Mouse (Mus musculus) forebrain, embryonic 14.5 days (tissue): ENCODE measurements around the gene Serhl. TPM values are rescaled to one million over a fixed set of nuclear protein-coding genes. Genes with fewer than 3 reads are reported as not detected.
"Not testable (repeated sequence)": the region's sequence is repeated elsewhere in the genome, so short reads cannot be mapped to it uniquely, and the experiment has no call there.

Source experiments
- ATAC-seq: fragments of 200-750 bp; cut with Nextera tagmentation; 2 replicates; pipeline ENCODE4 v1.8.0; 2017; ENCODE audit warnings: mild to moderate bottlenecking, moderate library complexity
- DNase-seq: peaks from one replicate; pipeline ENCODE4 v3.0.0-alpha.2; 2015; ENCODE audit warnings: low spot score
- H3K27ac ChIP-seq: fragments of 300-500 bp; sonication (generic); 2 replicates; pipeline ENCODE4 v1.5.1; 2014; ENCODE audit warnings: low read depth, mild to moderate bottlenecking, control low read depth, low read length, moderate library complexity
- H3K27me3 ChIP-seq: fragments of 300-500 bp; sonication (generic); replicated peaks from 2 replicates; pipeline ENCODE4 v1.6.1; 2014; ENCODE audit warnings: low read length, control low read depth, mixed read lengths; ENCODE audit not compliant: control insufficient read depth, insufficient read depth
- H3K36me3 ChIP-seq: fragments of 300-500 bp; sonication (generic); 2 replicates; pipeline ENCODE4 v1.6.1; 2014; ENCODE audit warnings: low read length, control low read depth; ENCODE audit not compliant: control insufficient read depth, insufficient read depth
- H3K4me1 ChIP-seq: fragments of 300-500 bp; sonication (generic); 2 replicates; pipeline ENCODE4 v1.6.1; 2014; ENCODE audit warnings: antibody characterized with exemption, low read length, control low read depth; ENCODE audit not compliant: control insufficient read depth, insufficient read depth
- H3K4me2 ChIP-seq: fragments of 300-500 bp; sonication (generic); 2 replicates; pipeline ENCODE4 v1.6.1; 2014; ENCODE audit warnings: mild to moderate bottlenecking, control low read depth, low read length
- H3K4me3 ChIP-seq: fragments of 300-500 bp; sonication (generic); 2 replicates; pipeline ENCODE4 v1.5.1; 2014; ENCODE audit warnings: low read depth, low read length, control low read depth
- H3K9ac ChIP-seq: fragments of 300-500 bp; sonication (generic); 2 replicates; pipeline ENCODE4 v1.6.1; 2014; ENCODE audit warnings: mild to moderate bottlenecking, low read length, control low read depth, moderate library complexity
- H3K9me3 ChIP-seq: fragments of 300-500 bp; sonication (generic); replicated peaks from 2 replicates; pipeline ENCODE4 v1.6.1; 2016; ENCODE audit warnings: low read length, control low read depth, mixed read lengths; ENCODE audit not compliant: control insufficient read depth
- WGBS: fragments of 180-500 bp; shearing (Covaris S2); extraction: QIAGEN DNeasy Blood & Tissue Kit; methylation state at CpG from one replicate; pipeline ENCODE4 v1.1.7; 2014; 5-methylcytosine and 5-hydroxymethylcytosine counted together
- polyA plus RNA-seq: library from polyadenylated mRNA; unstranded; fragments of >200 nt; fragmentation: Nextera tagmentation; extraction: Ambion mirVana; gene quantifications from 2 replicates; pipeline ENCODE4 v1.2.1, GENCODE M21; 2014

The Serhl gene
- 32.7 and 37.6 TPM in 2 replicates for polyA plus RNA-seq

DNA sequence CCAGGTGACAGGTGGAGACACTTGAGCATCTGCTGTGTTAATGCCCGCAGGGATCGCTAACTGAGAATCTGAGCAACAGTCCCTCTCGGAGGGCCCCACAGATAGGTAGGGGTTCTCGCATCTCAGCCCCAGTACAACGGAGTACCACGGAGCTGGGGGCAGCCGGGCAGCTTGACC is at the start of gene Serhl:
Serhl (plus strand) TSS at position 78 of the 177 bp plus-strand sequence.
- ATAC-seq, result no peak
- Histone ChIP-seq H3K36me3 (no peaks in the 10 kb centered on the region), H3K4me1 (0 out of 2 replicates have a peak, but pooled peaks cover 7% of the 10 kb centered on the region), H3K27me3 (no peaks in the 10 kb centered on the region), H3K27ac (no peak within 1 kb of the TSS), H3K4me3 (no peak within 1 kb of the TSS), H3K9ac (no peak within 1 kb of the TSS), H3K9me3 (no peaks in the 10 kb centered on the region), H3K4me2 (no peak within 1 kb of the TSS)
- WGBS, result 17% methylated on average over 7 of the region's 7 CpGs
- DNase-seq, result no peak

DNA sequence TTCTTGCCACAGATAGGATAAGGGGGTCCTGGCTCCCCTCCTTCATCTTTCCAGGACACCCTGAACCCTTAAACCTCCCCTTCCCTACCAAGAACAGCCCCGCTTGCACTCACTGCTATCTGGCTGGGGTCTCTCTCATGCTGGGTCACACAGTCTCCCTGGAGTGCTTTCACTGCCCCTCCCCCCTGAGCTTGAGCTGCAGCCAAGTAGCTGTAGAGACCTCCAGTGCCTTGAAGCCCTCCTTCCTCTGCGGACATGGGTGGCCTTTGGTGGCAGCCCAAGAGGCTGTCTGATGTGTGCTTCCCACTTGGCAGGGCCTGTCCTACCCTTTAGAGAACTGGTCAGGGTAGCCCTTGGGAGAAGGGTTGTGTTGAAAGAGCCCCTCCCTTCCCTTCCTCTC is 49.1 kb upstream of the Serhl start:
- Histone ChIP-seq H3K9ac (0 out of 2 replicates have a peak overlapping the region, but pooled peaks have one; percentile 5), H3K4me1 (peaks cover 28% of the 10 kb centered on the region), H3K4me3 (no peak overlapping the region), H3K36me3 (no peaks in the 10 kb centered on the region), H3K27me3 (no peaks in the 10 kb centered on the region), H3K27ac (peak overlapping the region; percentile 14; the same call in 1 of the 2 replicates), H3K4me2 (no peak overlapping the region), H3K9me3 (no peaks in the 10 kb centered on the region)
- DNase-seq (no peak), ATAC-seq (no peak)
- WGBS, result 37% methylated on average over 2 of the region's 2 CpGs

DNA sequence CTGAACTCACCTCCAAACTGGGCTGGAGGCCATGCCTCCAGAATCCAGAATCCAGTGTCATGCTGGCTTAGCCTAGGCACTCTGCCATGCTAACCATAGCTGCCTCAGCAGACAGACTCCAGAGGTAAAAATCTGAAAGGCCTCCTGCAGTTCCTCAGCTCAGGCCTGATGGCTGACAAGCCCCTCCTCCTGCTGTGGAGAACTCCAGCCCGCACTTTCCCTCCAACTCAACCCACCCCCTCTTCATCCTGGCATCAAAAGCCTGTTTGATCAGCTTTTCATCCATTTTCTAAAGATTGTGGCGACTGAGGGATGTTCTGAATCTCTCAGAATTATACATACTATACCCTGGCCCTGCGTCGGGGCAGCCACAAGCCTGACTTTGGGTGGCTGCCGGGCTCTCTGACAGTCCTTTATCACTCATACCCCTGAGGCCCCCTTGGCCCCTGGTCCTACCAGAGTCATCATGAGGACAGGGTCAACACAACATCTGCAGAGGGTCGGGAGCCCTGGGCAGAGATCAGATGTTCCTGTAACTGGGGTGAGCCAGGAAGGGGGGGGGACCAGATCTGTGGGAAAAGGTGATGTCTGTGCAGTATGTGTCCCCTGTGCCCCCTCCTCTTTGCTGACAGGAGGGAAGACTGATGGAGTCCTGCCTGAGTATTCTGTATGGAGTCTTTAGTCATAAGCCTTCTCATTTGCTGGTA is 46.5 kb upstream of the Serhl start:
- peaks cover 15% of the 10 kb centered on the region for H3K4me1 ChIP-seq
- 2% methylated on average over 6 of the region's 6 CpGs for WGBS
- no peaks in the 10 kb centered on the region; the same call in 1 of the 2 replicates for H3K9me3 ChIP-seq
- peak overlapping the region; percentile 48 for H3K4me2 ChIP-seq
- DNase-seq (peak; percentile 83), ATAC-seq (peak; percentile 76)
- H3K4me3 ChIP-seq, result peak overlapping the region; percentile 23; the same call in 1 of the 2 replicates
- H3K27me3 ChIP-seq, result no peaks in the 10 kb centered on the region
- peak overlapping the region; percentile 79 for H3K27ac ChIP-seq
- no peaks in the 10 kb centered on the region for H3K36me3 ChIP-seq
- peak overlapping the region; percentile 52; the same call in 1 of the 2 replicates for H3K9ac ChIP-seq

DNA sequence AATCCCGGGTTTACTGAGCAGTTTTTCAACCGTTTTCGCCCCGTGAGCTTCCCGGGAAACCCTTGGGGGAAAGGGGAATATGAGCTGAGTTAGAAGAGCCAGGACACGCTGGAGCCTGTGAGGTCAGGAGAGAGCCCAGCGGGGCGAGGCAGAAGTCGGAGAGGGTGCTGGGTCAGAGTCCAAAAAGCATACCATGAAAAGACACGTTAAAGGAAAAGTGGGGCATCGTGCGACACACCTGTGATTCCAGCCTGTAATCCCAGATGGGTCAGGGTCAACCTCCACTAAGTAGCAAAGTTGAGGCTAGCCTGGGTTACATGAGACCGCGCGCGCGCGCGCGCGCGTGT is 46.0 kb upstream of the Serhl start:
- H3K27me3 ChIP-seq, result no peaks in the 10 kb centered on the region
- peak overlapping the region; percentile 52; the same call in 1 of the 2 replicates for H3K9ac ChIP-seq
- peaks cover 11% of the 10 kb centered on the region for H3K4me1 ChIP-seq
- peak overlapping the region; percentile 48 for H3K4me2 ChIP-seq
- H3K4me3 ChIP-seq, result 0 out of 2 replicates have a peak overlapping the region, but pooled peaks have one; percentile 23
- DNase-seq, result no peak
- ATAC-seq, result no peak
- H3K9me3 ChIP-seq, result no peaks in the 10 kb centered on the region; the same call in 1 of the 2 replicates
- no peaks in the 10 kb centered on the region for H3K36me3 ChIP-seq
- peak overlapping the region; percentile 79; the same call in 1 of the 2 replicates for H3K27ac ChIP-seq
- 64% methylated on average over 22 of the region's 22 CpGs for WGBS

DNA sequence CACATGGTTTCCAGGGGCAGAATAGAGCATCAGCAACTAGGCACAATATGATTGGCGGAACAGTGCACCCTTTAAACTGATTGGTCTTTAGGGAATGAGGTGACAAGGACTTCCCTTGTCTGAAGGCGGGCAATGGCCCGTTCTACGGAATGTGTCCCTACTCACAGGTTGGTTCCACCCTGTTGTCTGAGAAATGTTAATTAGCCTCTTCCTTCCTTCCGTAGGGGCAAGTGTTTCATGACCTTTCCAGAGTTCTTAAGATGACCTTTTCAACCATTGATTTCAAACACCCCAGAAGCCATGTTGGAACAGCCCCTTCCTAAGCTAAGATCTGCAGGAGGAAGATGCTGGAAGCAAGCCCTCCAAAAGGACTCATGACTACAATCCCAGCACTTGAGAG is 43.7 kb upstream of the Serhl start:
- not testable (repeated sequence) for H3K4me3 ChIP-seq, H3K4me1 ChIP-seq, H3K4me2 ChIP-seq, H3K27me3 ChIP-seq, DNase-seq, H3K9ac ChIP-seq, H3K27ac ChIP-seq, ATAC-seq, H3K9me3 ChIP-seq, H3K36me3 ChIP-seq
- WGBS, result 92% methylated on average over 5 of the region's 5 CpGs

DNA sequence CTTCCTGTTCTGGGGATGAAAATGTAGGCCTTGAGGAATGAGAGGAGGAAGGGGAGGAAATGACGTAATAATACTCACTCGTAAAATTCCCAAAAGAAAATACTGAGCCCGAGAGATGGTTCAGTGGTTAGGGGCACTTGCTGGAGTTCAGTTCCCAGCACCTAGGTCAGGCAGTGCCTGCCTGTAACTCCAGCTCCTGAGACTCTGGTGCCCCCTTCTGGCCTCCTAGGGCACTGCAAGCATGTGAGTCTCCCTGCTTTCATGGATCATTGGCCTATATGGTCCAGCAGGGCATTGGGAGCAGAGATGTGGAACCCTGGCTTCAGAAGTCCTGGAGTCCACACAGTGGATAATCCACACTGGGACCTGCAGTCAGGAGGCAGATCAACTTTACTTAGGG is 43.0 kb upstream of the Serhl start:
- Histone ChIP-seq H3K36me3 (no peaks in the 10 kb centered on the region), H3K4me1 (peaks cover 6% of the 10 kb centered on the region), H3K27ac (no peak overlapping the region), H3K9me3 (no peaks in the 10 kb centered on the region; the same call in 1 of the 2 replicates), H3K4me2 (no peak overlapping the region), H3K27me3 (no peaks in the 10 kb centered on the region), H3K9ac (no peak overlapping the region), H3K4me3 (no peak overlapping the region)
- no peak for ATAC-seq
- 98% methylated on average over 3 of the region's 3 CpGs for WGBS
- DNase-seq, result no peak

DNA sequence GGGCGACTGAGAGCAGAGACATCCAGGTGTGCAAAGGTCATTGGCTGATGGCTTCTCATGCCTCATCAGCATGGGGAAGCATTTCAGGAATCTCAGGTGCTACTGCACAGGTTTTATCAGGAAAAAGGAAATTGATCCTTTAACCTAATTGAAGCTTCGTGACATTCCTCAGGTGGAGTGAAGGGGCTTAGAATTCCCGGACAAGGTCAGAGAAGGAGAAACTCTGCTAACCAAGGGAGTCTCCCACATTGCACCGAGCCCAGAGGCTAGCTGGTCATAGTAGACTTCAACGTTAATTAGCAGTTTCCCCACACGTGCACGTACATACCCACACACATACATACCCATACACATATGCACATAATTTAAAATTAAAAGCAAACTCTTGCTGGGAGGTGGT is 42.6 kb upstream of the Serhl start:
- WGBS, result 90% methylated on average over 7 of the region's 7 CpGs

DNA sequence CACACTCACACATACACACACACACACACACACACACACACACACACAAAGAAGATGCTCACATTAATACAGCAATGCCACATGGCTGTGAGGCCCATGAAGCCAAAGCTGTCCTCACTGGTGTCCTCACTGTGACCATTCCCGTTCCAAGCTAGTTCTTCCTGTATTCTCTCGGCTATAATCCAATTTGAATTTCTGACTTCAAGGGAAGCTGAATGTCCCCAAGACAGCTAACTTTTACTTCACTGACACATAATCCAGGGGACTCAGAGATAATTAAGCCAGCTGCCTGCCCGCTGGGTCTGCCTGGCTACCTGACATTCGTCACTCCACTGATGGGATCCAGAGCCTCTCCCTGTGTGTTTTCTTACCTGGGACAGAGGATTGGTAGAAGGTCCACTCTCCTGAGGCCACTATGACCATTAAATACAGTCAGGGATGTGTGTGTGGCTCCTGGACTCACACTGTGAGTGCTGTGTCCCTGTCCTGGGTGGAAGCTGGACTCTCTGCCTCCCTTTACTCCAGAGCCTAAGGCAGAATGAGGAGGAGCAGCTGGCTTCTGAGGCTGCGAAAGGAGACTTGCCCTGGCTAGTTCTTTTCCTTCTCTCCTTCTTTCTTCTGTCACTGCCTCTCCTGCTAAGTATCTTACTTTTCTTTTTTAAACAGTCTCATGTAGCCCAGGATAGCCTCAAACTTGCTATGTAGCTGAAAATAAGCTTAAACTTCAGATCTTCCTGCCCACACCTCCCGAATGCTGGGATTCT is 36.8 kb upstream of the Serhl start:
- H3K27me3 ChIP-seq, result no peaks in the 10 kb centered on the region
- no peaks in the 10 kb centered on the region for H3K9me3 ChIP-seq
- H3K4me3 ChIP-seq, result no peak overlapping the region
- ATAC-seq (no peak), DNase-seq (no peak)
- H3K9ac ChIP-seq, result no peak overlapping the region
- H3K27ac ChIP-seq, result no peak overlapping the region
- WGBS, result 76% methylated on average over 6 of the region's 6 CpGs
- no peaks in the 10 kb centered on the region for H3K36me3 ChIP-seq
- no peak overlapping the region for H3K4me2 ChIP-seq
- peaks cover 7% of the 10 kb centered on the region for H3K4me1 ChIP-seq

More for the DNA sequence above, 42.6 kb upstream of the Serhl start:
- Histone ChIP-seq H3K4me3 (no peak overlapping the region), H3K9ac (no peak overlapping the region), H3K27ac (no peak overlapping the region), H3K4me1 (peaks cover 6% of the 10 kb centered on the region), H3K36me3 (no peaks in the 10 kb centered on the region), H3K4me2 (no peak overlapping the region), H3K27me3 (no peaks in the 10 kb centered on the region), H3K9me3 (no peaks in the 10 kb centered on the region; the same call in 1 of the 2 replicates)
- ATAC-seq, result no peak
- no peak for DNase-seq

DNA sequence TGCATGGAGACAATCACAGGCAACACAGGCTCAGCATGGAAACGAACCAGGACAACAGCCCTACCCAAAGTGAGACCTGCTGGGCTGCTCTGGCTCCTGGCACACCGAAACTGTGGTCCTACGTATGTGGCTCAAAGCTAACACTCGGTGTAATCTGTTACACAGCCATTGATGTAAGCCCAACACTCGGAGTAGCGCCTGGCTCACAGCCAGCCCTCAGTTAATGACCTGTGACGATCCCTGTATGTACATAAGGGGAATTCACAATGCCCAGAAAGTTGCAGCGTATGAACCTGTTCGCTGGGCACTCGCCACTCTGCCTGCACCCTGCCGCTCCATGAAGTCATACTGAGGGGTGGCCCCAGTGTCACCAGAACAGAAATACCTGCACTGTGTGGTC is 36.0 kb upstream of the Serhl start:
- WGBS, result 25% methylated on average over 11 of the region's 11 CpGs

More for the DNA sequence above, 36.0 kb upstream of the Serhl start:
- no peak overlapping the region for H3K9ac ChIP-seq
- ATAC-seq (no peak), DNase-seq (peak; percentile 53)
- no peaks in the 10 kb centered on the region for H3K27me3 ChIP-seq
- H3K36me3 ChIP-seq, result no peaks in the 10 kb centered on the region
- no peaks in the 10 kb centered on the region for H3K9me3 ChIP-seq
- no peak overlapping the region for H3K4me2 ChIP-seq
- H3K4me1 ChIP-seq, result peaks cover 7% of the 10 kb centered on the region
- H3K4me3 ChIP-seq, result no peak overlapping the region
- no peak overlapping the region for H3K27ac ChIP-seq
